Mouse (Mus musculus) heart, postnatal 14 days (tissue): ENCODE data around the gene Kri1. TPM values are rescaled to one million over a fixed set of nuclear protein-coding genes. Genes with fewer than 3 reads are reported as not detected.
"Not testable (repeated sequence)": the region's sequence is repeated elsewhere in the genome, so short reads cannot be mapped to it uniquely, and the experiment has no call there.

ENCODE experiments used
- DNase-seq, 2 experiments: peaks; one replicate each; pipeline ENCODE4 v3.0.0; 2021 to 2022
- intact Hi-C: fragments of 180-260 bp; cut with DNase I; formaldehyde crosslinking; loops from one replicate; pipeline ENCODE4 v1.15.1; 2025
- total RNA-seq, 2 experiments: library from RNA; stranded (reverse); gene quantifications; 2 replicates each; pipeline ENCODE4 v1.2.3; 2021

Kri1 gene
- total RNA-seq, 2 experiments from 2014 or later = 17.0 to 22.6 TPM

DNA sequence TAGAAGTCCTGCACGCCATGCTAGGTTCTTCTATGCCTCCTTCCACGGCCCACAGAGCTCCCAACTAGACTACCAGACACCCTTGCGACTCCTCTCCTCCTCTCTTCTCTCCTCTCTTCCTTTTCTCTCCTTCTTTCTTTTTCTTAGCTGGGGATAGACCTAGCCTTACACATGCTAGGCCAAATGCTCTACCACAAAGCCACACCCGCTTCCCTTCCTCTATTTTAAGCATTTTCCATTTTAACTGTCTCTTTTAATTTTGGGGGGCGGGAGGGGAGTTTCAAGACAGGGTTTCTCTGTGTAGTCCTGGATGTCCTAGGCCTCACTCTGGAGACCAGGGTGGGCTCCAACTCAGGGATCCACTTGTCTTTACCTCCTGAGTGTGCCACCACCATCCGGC is 31.0 kb upstream of the Kri1 start:
- intact Hi-C loops = no loop called here
- no peak for DNase-seq

DNA sequence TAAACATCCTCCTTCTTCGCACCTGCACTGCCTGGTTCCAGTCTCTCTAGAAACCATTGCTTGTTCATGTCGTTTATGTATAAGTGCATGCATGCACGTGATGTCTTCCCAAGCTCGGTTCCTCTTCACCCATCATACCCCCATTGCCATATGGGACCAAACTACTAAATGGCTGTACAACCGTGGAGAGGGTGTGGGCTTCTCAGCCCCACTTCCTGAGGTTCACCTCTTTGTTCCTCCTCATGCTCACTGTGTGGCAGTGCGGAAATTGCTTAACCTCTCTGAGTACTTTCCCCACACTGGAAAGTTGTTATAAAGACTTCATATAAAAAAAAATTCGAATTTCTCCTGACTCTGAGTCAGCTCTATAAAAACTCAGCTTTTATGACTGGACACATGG is 28.9 kb upstream of the Kri1 start:
- DNase-seq = no peak
- intact Hi-C loops = no loop called here

- DNase-seq = no peak
- intact Hi-C loops = no loop called here
These were observed 27.7 kb upstream of the Kri1 start for GRCm38 (mm10) chr9:21315421-21315820.

DNA sequence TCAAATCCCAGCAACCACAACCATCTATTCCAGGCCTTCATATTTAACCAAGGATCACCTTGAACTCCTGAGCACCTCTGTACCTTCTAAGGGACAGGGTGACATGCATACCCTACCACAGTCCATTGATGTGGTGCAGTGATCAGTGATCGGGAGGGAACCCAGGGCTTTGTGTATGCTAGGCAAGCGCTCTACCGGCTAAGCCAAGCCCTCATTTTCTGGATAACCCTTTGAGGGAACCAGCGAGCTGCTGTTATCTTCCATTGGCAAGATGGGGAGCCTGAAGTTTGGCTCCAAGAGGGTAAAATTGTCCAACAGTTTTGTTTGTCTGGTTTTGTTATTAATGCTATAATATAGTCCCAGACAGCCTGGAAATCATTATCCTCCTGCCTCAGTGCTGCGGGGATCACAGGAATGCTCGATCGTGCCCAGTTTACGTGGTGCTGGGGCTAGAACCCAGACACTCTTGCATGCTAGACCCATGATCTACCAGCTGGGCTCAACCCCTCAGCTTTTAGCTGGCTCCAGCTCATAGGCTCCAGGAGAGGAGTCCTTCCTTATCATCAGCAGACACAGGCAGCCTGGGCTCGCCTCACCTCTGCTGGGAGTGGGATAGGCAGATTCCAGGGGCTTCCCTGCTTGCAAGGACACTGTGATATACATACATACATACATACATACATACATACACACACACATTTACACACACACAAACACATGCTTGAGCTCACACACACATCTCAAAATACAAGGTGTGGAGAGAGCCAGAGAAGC is 26.8 kb upstream of the Kri1 start:
- intact Hi-C loops = loop anchor here (5.0 kb wide), 1 partner anchor 158 kb away; no protein-coding TSS in a partner anchor
- DNase-seq = no peak

GRCm38 (mm10) chr9:21313394-21313793 is 25.6 kb upstream of the Kri1 start:
- peak; percentile 96 to 97 for DNase-seq
- intact Hi-C loops = loop anchor here (1.0 to 5.0 kb wide), 3 partner anchors 44 to 159 kb away; no protein-coding TSS in a partner anchor

GRCm38 (mm10) chr9:21312134-21312533 is 24.4 kb upstream of the Kri1 start, which contains the start of gene Ap1m2:
Gene Ap1m2 (minus strand): TSS chr9:21312337.
- no peak for DNase-seq
- intact Hi-C loops = loop anchor here (5.0 kb wide), 1 partner anchor 160 kb away; no protein-coding TSS in a partner anchor

GRCm38 (mm10) chr9:21311695-21312094 is 23.9 kb upstream of the Kri1 start:
- DNase-seq = no peak
- intact Hi-C loops = loop anchor here (5.0 kb wide), 1 partner anchor 161 kb away; no protein-coding TSS in a partner anchor

- intact Hi-C loops = no loop called here
- no peak for DNase-seq
These were observed 21.5 kb upstream of the Kri1 start for GRCm38 (mm10) chr9:21309150-21309741.

DNA sequence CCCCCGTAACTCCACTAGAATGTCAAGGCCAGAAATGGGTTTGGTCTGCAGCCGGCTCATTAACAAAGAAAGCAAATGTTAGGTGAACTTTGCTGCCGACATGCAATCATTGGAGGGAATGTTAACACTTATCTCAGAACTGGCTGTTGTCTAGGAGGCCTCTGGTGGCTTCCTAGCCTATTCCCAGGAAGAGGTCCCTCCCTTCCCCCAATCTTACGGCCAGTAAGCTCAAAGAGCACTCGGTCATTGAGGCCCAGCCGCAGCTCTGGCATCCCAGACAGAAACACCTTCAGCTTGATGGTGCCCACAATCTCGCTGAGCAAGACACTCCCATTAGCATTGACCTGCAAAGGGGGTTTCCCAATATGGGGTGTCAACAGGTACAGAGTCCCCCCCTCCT is 17.3 kb upstream of the Kri1 start:
- no peak for DNase-seq
- intact Hi-C loops = no loop called here

- DNase-seq = no peak
- intact Hi-C loops = no loop called here
These were observed 11.2 kb upstream of the Kri1 start for GRCm38 (mm10) chr9:21299014-21299413.

- DNase-seq = no peak
- intact Hi-C loops = no loop called here
These were observed 4.5 kb upstream of the Kri1 start for GRCm38 (mm10) chr9:21292271-21292670.

- DNase-seq, intact Hi-C loops: not testable (repeated sequence)
These were observed 4.1 kb upstream of the Kri1 start for GRCm38 (mm10) chr9:21291868-21292267.

- intact Hi-C loops = no loop called here
- DNase-seq = peak; percentile 99 to 100
These were observed 3.4 kb upstream of the Kri1 start, which contains the start of gene Cdkn2d for GRCm38 (mm10) chr9:21291022-21291787. Gene Cdkn2d (minus strand): TSS chr9:21291407.

GRCm38 (mm10) chr9:21290589-21290988 is 2.8 kb upstream of the Kri1 start:
- intact Hi-C loops = no loop called here

GRCm38 (mm10) chr9:21289337-21289671 is 1.5 kb upstream of the Kri1 start:
- no peak for DNase-seq
- intact Hi-C loops = no loop called here

More at GRCm38 (mm10) chr9:21290589-21290988, 2.8 kb upstream of the Kri1 start:
- no peak for DNase-seq

GRCm38 (mm10) chr9:21288404-21289336 is 901 bp upstream of the Kri1 start:
- intact Hi-C loops = no loop called here
- peak in 1 of 2 experiments; percentile 29 for DNase-seq

DNA sequence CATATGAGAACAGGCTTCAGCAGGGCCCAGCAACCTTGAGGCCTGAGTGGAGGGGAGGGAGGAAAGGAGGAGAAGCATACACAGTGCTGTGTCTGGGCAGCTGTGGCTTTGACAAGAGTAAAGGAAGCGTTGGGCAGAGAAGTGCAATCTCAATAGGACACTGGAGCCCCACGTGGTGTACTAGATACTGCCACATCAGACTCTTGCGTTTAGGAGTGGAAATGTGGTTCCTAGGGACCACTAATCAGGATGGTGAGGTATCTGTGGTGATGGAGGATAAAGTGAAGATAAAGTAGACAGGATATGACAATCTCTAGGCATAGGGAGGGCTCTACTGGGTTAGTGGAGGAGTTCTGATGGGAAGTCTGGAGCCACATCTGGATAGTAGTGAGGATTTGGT is 1.0 kb downstream of the Kri1 start:
- intact Hi-C loops = loop anchor here (2.0 kb wide), 1 partner anchor 44 kb away; no protein-coding TSS in a partner anchor
- no peak for DNase-seq

DNA sequence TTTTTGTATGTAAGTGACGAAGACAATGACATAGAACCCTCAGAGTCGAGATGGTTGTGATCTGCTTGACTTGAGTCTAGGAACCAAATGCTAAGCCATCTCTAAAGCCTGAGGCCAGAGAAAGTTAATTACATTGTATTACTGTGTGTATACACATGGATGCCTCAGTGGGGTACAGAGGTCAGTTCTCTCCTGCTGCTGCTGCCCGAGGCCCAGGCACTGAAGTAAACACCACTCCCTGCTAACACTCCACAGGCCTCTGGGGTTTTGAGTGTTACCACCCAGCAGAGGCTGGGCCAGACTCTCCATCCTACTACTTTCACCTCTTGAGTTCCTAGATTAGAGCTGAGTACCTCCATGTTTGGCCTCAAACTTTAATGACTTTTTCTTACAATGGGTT is 3.8 kb downstream of the Kri1 start:
- intact Hi-C loops = loop anchor here (2.0 kb wide), 1 partner anchor 17 kb away; no protein-coding TSS in a partner anchor
- DNase-seq = no peak

DNA sequence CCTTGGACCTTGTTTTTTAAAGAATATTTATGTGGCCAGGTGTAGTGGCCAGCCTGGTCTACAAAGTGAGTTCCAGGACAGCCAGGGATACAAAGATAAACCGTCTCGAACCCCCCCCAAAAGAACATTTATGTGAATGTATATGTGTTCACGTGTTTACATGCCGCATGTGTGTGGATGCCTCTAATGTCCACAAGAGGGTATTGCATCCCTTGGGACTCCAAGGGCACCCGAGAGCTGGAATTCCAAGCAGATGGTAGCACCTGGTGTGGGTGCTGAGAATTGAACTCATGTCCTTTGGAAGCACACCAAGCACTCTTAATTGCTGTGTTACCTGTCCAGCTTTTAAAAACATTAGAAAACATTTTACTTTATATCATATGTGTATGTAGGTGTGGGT is 4.2 kb downstream of the Kri1 start:
- intact Hi-C loops = no loop called here
- no peak for DNase-seq

GRCm38 (mm10) chr9:21277776-21278175 is 10.0 kb downstream of the Kri1 start:
- intact Hi-C loops = loop anchor here (5.0 kb wide), 1 partner anchor 40 kb away; the partner anchor contains the start of gene Keap1
- DNase-seq = no peak
